Mouse (Mus musculus): Measurements from ENCODE around the gene Nsmf.

Nsmf gene

DNA sequence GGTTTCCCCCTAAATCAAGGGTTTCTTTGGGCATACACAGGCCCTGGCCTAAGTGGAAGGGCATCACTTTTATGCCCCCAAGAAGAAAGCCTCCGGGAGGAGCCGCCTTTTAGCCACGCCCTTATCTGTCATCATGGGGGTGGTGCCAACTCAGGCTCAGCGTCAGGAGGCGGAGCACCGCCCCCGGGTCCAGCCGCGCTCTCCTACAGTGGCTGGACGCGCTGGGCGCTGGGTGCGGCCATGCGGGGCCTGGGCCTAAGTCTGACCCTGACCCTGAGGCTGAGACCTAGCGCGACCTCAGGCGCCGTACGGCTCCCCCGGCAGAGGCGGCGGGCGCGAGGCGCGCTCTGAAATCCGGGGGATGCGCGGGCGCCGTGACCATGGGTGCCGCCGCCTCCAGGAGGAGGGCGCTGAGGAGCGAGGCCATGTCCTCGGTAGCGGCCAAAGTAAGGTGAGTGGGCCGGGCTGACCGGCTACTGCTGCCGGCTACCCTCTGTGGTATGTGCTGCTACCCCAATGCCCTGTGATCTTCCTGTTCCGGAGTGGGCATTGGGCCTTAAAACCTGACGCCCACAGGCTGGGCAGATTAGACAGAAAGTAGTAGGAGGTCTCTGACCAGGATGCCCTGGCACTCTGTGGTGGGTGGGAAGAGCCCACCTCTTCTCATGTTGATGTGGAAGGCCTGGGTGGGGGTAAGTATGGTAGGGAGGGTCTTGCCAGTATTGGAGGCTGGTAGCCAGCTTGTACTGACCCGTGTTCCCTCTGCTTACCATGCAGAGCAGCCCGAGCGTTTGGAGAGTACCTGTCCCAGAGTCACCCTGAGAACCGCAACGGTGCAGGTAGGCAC is at the start of gene Nsmf:
Gene Nsmf (plus strand): TSS at position 135 of the 847 bp plus-strand sequence.
- ATAC-seq (ENCODE audit: low TSS enrichment), result peak; percentile 74

DNA sequence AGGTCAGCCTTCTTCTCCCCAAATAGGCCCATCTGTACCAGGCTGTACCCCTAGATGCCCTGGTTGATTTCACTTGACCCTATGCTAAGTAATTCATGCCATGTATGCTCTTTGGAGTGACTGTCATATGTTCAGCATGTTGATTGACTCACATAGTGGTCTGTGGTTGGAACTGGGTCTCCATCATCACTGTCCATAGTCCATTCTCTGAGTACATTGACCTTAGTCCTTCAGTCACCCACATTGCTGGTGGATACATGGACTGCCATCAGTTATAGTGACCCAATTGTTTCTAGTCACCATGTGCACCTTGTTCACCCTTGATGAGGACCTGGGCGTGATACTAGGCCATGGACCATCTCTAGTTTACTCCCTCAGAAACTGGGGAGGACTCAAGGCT is 47.4 kb upstream of the Nsmf start:
- ATAC-seq (ENCODE audit: low TSS enrichment), result no peak

DNA sequence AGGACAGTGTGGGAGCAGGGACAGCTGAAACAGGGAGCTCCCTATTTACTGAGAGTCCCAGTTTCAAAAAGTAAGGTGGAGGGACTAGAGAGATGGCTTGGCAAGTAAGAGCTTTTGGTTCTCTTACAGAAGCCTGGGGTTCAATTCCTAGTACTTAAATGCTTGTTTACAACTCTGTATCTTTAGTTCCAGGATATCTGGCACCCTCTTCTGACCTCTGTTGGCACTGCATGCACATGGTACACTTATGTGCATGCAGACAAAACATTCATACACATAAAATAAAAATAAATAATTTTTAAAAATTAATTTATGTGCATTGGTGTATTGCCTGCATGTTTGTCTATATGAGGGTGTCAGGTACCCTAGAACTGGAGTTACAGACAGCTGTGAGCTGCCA is 45.9 kb upstream of the Nsmf start:
- ATAC-seq (ENCODE audit: low TSS enrichment), result no peak

DNA sequence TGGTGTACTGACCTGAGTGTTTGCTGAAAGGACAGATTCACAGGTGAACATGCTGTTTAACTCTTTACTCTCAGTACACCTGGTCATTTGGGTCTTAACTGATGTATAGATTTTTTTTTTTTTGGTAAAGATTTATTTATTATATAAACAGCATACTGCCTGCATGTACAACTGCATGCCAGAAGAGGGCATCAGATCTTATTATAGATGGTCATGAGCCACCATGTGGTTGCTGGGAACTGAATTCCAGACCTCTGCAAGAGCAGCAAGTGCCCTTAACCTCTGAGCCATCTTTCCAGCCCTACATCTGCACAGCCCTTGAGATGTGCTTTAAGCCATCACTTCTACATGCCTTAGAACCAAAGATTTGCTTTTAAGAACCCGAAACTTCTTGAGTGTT is 31.5 kb upstream of the Nsmf start:
- ATAC-seq (ENCODE audit: low TSS enrichment), result no peak

DNA sequence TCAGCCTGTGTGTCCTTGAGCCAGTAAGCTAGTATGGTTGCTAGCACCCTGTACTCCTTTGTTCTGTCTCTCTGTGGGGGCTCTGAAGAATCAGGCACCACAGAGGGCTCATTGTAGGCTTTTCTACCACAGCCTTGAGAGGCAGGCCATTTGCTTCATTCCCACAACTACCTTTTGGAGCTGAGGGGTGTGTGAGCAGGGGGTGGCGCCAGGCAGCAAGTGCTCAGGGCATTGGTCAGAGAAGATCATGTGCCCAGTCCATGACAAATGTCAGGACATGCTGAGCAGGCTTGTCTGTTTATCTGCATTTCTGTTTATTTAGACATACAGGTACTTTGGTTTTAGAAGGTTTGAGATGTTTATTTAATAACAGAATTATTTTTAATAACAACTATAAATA is 29.0 kb upstream of the Nsmf start:
- ATAC-seq (ENCODE audit: low TSS enrichment), result no peak

DNA sequence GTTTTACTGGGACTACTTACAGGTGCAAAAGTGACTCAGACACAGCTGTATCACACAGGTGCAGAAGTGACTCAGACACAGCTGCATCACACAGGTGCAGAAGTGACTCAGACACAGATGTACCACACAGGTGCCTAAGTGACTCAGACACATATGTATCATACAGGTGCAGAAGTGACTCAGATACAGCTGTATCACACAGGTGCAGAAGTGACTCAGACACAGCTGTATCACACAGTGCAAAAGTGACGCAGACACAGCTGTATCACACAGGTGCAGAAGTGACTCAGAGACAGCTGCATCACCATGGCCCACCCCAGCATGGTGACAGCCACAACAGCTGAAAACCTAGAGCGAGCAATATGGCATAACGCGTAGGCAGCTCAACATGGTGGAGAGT is 19.2 kb upstream of the Nsmf start:
- ATAC-seq (ENCODE audit: low TSS enrichment), result no peak

DNA sequence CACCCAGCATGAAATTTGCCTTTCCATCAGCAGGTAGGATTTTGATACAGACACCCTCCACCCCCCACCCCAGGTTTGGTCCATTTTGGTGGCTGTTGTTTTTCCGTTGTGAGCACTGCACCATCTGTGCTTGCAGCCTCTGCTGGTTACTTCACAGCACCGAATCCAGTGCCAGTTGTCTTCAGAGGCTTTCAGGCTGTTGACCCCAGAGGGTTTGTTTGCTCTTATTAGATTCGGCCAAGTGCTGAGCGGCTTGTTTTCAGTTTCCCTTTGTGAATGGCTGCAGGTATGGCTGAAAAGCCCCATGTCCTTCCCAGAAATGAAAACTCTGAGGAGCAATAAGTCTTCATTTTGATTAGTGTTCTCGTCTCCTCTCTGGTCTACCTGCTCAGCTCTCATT is 14.1 kb upstream of the Nsmf start:
- no peak for ATAC-seq (ENCODE audit: low TSS enrichment)

DNA sequence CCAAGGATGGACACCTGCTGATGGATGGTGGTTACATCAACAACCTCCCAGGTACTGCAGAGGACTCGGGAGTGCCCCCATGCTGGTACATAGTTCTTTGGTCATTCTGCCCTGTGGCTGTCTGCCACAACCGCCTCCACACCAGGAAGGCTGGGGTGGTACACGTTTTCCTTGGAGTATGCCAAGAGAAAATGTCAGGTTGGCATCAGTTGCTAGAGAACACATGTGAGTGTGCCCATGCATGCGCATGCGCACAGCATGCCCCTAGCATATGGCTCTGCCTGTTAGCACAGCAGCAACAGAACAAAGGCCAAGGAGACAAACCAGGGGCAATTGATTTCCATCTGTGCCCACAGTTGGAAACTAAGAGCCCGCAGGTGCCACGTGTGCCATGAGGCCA is 3.2 kb upstream of the Nsmf start:
- ATAC-seq (ENCODE audit: low TSS enrichment), result peak; percentile 36; the same call in 1 of the 2 replicates

DNA sequence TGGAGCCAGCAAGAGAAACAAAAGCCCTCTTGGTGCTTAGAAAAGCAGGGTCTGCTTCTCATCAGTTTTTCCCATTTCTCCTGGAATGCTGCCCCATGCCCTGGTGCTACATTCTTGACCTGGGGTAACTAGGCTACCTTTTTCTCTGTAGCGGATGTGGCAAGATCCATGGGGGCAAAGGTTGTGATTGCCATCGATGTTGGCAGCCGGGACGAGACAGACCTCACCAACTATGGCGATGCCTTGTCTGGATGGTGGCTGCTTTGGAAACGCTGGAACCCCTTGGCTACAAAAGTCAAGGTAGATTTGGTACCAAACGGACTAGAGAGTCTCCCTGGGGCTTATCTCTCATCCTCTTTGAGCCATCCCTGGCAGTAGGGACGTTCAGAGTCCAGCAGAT is 2.7 kb upstream of the Nsmf start:
- no peak for ATAC-seq (ENCODE audit: low TSS enrichment)

DNA sequence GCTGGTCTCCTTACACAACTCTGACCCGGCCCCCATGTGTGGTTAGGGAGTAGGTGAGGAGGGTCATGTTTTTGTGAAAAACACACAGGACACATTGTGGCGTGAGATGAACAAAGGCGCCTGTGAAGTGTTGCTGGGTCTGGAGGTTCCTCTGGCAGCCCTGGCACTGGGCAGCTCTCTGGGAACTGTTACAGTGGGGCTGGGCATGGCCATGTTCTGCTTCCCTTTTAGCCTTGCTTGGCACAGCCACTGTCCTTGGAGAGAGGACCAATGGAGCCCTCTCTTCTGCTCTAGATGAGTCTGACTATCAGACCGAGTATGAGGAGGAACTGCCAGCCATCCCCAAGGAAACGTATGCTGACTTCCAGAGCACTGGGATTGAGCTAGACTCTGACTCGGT is 1.1 kb upstream of the Nsmf start:
- no peak for ATAC-seq (ENCODE audit: low TSS enrichment)

DNA sequence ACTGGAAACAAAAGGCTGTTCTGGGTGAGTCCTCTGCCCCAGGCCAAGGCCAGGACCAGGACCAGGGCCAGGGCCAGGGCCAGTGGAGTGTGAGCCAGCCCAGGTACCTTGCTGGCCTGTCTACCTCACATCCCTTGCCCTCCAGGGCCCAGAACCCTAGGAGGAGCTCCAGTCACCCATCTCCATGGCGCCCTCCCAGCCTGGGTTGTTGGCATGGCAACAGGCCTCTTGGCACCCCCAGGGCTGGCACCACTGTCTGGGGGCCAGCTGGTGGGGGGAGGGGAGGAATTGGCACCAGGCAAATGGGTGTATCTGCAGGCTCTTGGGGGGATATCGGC is 882 bp downstream of the Nsmf start:
- peak; percentile 33; the same call in 1 of the 2 replicates for ATAC-seq (ENCODE audit: low TSS enrichment)

DNA sequence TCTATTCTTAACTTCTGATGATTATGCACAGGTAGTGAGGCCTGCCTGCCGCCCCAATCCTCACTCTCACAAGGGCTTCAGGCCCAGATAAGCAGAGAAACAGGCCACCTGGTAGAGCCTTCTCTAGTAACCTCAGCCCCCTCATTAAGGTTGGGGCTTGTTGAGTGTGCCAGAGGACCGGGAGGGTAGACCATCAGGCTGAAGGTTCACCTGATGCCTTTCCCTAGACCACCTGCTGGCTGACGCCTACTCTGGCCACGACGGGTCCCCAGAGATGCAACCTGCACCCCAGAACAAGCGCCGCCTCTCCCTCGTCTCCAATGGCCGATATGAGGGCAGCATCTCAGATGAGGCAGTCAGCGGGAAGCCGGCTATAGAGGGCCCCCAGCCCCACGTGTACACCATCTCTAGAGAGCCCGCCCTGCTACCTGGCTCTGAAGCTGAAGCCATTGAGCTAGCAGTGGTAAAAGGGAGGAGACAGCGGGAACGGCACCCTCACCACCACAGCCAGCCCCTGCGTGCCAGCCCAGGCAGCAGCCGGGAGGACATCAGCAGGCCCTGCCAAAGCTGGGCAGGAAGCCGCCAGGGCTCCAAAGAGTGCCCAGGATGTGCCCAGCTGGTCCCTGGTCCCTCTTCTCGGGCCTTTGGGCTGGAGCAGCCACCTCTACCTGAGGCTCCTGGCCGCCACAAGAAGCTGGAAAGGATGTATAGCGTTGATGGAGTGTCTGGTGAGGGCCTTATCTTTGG is 1.4 kb downstream of the Nsmf start:
- ATAC-seq (ENCODE audit: low TSS enrichment), result no peak

DNA sequence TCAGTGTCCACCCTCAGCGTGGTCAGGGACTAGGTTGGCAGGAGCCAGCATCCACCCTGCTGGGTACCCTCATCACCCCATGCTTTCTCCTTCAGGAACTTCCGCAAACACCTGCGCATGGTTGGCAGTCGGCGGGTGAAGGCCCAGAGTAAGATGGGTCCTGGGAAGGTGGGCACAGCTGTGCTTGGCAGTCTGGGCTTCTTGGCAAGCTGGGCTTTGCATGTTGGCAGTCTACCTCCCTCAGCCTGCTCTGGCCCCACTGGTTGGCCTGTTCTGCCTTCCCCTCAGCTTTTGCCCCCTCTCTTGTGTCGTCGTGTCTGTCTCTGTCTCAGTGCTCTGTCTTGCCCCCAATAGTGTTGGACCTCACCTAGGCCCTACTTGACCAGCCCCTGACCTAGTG is 4.8 kb downstream of the Nsmf start:
- ATAC-seq (ENCODE audit: low TSS enrichment), result no peak

DNA sequence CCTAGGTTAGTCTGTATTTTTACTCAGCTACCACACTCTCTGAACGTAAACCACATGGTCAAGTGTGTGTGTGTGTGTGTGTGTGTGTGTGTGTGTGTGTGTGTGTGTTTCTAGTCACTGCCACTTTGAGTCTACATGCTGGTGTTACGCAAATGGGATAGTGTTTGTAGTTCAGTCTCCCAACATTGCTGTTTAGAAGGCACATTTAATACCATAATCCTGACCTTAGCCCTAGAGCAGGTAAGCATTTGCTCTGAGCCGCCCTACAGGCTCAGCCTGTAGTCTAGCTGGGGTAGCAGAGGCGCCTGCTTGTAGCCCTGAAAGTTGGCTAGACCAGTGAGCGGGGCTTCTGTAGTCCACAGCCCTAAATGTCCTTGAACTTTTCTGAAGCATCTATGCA is 9.4 kb downstream of the Nsmf start:
- ATAC-seq (ENCODE audit: low TSS enrichment), result no peak

DNA sequence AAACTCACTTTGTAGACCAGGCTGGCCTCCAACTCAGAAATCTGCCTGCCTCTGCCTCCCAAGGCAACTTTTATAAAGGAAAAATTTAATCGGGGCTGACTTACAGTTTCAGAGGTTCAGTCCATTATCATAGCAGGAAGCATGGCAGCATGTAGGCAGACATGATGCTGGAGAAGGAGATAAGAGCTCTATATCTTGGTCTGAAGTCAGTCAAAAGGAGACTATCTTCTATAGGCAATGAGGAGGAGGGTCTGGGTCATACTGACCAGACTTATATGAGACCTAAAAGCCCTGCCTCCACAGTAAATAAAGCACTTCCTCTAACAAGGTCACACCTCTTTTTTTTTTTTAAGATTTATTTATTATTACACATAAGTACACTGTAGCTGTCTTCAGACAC is 10.1 kb downstream of the Nsmf start:
- ATAC-seq (ENCODE audit: low TSS enrichment), result no peak

DNA sequence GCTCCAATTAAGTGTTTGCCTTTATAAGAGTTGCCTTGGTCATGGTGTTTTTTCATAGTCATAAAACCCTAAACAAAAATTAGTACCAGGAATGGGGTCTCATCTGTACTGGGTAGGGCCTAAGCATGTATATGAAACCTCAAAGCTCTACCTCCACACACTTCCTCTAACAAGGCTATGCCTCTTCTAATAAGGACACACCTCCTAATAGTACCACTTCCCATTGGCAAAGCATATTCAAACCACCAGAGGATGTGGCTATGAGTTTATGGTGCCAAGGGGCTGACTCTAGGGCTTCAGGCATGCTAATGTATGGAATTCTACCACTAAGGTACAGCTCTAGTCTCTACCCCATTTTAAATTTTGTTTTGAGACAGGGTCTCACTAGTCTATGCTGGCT is 11.4 kb downstream of the Nsmf start:
- no peak for ATAC-seq (ENCODE audit: low TSS enrichment)

DNA sequence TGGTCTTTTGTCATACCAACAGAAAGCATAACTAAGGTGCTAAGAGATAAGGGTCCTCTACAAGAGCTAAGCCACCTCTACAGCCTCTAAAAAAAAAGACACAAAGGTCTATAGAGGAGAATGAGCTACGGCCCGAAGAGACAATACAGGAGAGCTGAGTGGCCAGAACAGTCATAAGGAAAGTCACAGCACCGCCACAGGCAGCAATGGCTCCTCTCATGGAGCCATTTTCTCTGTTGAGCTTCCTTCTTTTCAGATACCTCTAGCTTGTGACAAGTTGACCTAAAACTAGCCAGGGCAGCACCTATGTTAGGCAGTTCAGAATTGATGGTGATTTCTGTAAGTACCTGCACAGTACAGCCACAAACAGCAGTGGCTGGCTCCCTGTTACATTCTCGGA is 12.4 kb downstream of the Nsmf start:
- no peak for ATAC-seq (ENCODE audit: low TSS enrichment)

DNA sequence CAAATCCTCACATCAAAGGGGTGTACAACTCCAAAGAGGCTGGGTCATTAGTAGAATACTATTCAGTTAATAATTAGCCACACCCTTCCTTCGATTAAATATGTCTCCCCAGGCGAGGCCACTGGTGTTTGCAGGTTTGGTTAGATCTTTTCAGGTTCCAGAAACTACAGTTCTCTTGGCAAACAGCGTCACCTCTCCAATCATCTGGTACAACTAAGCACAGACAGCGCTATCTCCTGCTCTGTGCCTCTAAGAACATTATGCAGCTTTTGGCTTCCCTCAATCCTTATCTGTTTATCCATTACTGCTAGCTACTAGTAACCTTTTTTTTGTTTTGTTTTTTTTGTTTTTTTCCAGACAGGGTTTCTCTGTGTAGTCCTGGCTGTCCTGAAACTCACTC is 15.4 kb downstream of the Nsmf start:
- no peak for ATAC-seq (ENCODE audit: low TSS enrichment)

DNA sequence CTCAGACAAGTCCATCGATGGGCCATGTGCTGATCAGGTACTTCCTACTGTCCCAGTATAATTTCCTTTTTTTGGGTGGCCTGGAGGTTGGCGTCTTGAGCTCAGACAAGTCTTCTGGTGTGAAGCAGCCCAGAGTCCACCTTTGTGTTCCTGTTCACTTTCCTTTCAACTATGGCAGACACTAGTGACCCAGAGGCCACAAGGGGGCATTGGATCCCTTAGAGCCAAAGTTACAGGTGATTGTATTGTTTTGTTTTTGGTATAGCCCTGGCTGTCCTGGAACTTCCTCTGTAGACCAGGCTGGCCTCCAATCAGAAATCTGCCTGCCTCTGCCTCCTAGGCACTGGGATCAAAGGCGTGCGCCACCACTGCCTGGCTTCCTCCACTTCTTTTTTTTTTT is 18.2 kb downstream of the Nsmf start:
- ATAC-seq (ENCODE audit: low TSS enrichment), result no peak

DNA sequence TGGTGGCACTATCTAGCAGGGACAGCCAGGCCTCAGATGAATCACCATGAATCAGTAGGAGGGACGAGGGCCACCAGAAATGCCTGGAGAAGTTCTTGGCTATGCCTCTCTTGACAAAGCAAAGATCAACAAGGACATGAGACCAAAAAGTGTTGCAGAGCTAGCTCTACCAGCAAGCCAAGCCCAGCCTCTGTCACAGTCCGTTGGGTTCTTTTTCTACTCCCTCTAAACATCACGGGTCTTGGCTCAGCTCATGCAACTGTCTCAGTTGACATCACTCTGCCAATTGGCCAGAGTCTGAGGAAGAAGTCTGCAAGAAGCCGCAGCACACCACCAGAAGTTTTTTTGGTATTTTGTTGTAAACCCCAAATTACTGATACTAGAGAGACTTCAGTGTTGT is 21.4 kb downstream of the Nsmf start:
- ATAC-seq (ENCODE audit: low TSS enrichment), result no peak

DNA sequence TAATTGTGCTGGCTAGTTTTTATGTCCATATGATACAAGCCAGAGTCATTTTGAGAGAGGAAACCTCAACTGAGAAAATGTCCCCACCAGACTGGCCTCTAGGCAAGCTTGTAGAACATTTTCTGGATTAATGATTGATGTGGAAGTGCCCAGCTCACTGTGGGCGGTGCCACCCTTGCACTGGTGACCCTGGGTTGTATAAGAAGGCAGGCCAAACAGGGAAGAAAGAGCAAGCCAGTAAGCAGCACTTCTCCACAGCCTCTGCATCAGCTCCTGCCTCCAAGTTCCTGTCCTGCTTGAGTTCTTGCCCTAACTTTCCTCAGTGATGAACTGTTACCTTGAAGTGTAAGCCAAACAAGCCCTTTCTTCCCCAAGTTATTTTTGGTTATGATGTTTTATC is 24.8 kb downstream of the Nsmf start:
- no peak for ATAC-seq (ENCODE audit: low TSS enrichment)

DNA sequence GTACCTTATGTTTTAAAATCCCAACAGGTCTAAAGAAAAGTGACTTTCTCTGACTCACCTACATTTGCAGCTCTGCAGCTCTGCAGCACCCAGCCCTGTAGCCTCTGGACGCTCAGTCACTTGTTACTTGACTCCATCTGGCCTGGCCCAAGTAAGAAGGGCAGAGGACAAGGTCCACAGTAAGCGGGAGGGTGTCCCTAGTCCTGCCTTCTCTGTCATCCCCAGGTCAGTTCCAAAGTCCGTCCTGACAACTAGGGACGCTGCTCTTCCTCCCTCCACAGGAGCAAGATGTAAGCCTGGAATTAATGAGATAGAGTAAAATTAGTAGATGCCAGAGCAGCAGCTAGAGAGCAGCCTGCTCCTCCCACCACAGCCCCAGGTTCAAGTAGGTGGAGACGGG is 25.9 kb downstream of the Nsmf start, which contains the start of gene Entpd8:
Gene Entpd8 (plus strand): TSS at position 229 of the 400 bp plus-strand sequence.
- no peak for ATAC-seq (ENCODE audit: low TSS enrichment)

DNA sequence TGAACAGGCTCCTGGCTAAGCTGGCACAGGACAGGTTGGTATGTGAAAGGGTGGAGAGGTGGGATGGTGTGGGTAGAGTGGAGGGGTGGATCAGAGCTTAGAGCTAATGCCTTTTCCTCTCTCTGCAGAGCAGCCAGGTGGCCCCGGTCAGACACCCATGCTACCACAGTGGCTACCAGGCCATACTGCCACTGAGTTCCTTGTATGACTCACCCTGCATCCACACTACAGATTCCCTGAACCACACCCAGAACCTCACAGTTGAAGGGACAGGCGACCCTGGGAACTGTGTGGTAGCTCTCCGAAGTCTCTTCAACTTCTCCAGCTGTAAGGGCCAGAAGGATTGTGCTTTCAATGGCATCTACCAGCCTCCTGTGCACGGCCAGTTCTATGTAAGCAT is 29.5 kb downstream of the Nsmf start:
- no peak for ATAC-seq (ENCODE audit: low TSS enrichment)
